Mouse (Mus musculus): Measurements from ENCODE around the gene Gm13276.
"Not testable (repeated sequence)": the region's sequence is repeated elsewhere in the genome, so short reads cannot be mapped to it uniquely, and the experiment has no call there.

Gene Gm13276

DNA sequence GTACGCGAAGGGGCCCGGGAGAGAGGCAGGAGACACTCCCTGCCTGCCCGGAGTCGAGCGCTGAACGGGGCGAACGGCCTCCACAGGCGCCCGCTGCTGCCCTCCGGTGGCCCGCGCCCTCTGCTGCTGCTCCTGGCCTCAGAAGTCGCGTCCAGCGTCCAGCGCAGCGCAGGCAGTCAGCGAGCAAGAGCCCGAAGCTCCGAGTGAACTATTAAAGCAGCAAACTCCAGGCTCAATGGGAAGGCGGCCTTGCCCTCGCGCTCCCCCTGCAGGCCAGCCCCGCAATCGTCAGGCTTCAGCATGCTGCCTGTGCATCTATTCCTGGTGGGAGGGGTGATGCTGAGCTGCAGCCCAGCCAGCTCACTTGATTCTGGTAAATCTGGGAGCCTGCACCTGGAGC lies at the start of gene Gm13276:
TSS of gene Gm13276 (plus strand) at position 301 of the 400 bp plus-strand sequence.
- DNase-seq: not testable (repeated sequence)

DNA sequence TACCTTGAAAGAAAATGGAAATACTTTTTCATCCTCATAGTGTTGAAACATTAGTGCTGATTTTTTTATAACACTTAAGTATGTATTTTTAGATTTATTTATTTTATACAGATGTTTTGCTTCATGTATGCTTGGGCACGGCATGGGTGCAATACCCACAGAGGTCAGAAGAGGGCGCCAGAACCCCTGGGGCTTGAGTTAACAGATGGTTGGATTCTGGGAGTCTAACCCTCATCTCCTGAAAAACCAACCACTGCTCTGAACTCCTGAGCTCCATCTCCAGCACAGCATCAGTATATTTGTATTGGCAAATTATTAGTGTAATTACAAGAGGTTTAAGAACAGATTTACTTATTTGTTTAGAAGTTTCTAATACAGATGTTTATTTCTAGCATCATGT lies 47.0 kb upstream of the Gm13276 start:
- peak; percentile 78 for DNase-seq

DNA sequence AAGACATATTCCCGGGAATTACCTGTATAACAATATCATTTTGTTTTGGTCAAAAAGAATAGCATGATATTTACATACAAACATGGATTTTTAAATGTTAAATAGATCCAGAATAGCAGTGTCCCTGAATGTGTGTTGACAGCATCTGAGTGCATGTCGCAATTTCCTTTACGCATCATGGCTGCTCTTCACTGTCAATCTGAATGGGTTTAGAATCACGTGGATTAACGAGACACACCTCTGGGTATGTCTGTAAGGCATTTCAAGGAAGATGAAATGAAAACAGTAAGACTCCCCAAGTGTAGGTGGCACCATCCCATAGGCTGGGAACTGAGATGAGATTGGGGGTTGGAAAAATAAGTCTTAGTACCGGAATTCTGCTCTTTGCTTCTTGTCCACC lies 46.5 kb upstream of the Gm13276 start:
- no peak for DNase-seq

- no peak for DNase-seq
These were observed 44.1 kb upstream of the Gm13276 start for GRCm38 (mm10) chr4:88741426-88741825.

GRCm38 (mm10) chr4:88742771-88743371 lies 42.6 kb upstream of the Gm13276 start:
- no peak for DNase-seq

GRCm38 (mm10) chr4:88744207-88744606 lies 41.3 kb upstream of the Gm13276 start:
- DNase-seq: no peak

- DNase-seq: no peak
These were observed 35.6 kb upstream of the Gm13276 start for GRCm38 (mm10) chr4:88749926-88750325.

DNA sequence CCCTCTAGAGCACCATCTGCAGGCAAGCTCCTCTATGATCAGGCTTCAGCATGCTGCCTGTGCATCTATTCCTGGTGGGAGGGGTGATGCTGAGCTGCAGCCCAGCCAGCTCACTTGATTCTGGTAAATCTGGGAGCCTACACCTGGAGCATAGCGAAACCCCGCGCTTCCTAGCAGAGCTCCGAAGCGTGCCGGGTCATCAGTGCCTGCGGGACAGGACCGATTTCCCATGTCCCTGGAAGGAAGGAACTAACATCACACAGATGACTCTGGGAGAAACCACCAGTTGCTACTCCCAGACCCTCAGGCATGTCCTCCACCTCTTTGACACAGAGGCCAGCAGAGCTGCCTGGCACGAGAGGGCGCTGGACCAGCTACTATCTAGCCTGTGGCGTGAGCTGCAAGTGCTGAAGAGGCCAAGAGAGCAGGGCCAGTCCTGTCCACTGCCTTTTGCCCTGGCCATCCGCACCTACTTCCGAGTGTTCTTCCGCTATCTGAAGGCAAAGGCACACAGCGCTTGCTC lies 30.6 kb upstream of the Gm13276 start, which contains the start of gene Gm13271:
TSS of gene Gm13271 (plus strand) at position 51 of the 523 bp plus-strand sequence.
- DNase-seq: not testable (repeated sequence)

DNA sequence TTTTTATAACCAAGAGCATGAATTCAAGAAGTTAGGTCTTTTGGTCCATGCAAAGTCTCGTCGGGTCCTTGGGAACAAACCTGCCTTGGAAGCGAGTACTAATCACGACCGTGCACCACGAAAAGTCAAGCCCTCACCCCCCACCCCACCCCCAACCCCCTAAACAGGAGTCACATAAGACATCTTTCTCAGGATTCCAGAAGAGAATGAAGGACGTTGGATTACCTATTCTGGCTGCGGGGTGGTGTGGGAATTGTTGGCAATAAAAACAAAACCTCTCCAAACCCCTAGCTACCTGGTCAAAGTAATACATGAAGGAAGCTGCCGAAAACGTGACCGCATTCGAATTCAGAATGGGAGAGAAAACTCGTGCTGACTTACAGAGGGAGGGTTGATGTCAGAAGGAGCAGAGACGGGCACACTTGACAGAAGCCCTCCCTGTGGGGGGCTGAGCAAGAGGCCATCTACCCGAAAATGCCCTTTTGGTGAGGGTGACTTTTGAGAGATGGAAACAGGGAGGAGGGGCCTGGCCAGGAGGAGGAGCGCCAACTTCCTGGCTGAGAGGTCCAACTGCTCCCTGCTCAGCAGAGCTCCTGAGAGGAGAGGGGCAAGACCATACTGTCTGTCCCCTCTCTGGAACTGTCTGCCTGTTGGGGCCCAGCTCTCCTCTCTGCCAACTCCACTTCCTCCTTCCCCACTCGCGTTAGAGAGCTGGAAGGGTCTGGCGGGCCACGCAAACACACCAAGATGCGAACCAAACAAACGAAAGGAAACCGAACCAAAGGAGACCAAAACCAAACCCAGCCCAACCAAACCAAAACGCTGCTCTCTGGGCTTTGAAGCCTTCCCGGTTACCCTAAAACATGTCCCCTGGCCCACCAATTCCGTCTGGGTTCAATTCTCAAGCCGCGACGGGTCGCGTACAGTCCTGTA lies 28.7 kb upstream of the Gm13276 start:
- not testable (repeated sequence) for DNase-seq

DNA sequence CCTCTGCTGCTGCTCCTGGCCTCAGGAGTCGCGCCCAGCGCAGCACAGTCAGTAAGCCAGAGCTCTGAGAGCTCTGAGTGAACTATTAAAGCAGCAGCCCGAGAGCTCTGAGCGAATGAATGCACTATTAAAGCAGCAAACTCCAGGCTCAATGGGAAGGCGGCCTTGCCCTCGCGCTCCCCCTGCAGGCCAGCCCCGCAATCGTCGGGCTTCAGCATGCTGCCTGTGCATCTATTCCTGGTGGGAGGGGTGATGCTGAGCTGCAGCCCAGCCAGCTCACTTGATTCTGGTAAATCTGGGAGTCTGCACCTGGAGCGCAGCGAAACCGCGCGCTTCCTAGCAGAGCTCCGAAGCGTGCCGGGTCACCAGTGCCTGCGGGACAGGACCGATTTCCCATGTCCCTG lies 27.9 kb upstream of the Gm13276 start:
- DNase-seq: peak; percentile 78

DNA sequence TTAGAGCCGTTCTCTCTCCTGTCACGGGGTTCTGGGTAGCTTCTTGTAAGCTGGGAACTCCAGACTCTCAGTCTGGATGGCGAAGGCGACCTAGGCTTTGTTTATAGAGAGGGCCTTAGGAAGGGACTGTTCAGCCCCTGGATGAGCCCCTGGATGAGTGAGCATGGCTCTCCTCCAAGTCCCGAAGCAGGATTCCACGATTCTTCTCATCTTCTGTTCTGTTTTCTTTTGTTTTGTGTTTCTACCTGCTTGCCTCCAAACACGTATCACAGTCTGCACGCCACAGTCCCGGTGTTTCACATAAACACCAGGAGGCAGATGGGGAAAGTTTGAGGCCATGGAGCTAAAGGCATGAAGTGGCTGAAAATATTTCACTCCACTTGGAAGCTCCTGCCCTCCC lies 26.8 kb upstream of the Gm13276 start:
- not testable (repeated sequence) for DNase-seq

DNA sequence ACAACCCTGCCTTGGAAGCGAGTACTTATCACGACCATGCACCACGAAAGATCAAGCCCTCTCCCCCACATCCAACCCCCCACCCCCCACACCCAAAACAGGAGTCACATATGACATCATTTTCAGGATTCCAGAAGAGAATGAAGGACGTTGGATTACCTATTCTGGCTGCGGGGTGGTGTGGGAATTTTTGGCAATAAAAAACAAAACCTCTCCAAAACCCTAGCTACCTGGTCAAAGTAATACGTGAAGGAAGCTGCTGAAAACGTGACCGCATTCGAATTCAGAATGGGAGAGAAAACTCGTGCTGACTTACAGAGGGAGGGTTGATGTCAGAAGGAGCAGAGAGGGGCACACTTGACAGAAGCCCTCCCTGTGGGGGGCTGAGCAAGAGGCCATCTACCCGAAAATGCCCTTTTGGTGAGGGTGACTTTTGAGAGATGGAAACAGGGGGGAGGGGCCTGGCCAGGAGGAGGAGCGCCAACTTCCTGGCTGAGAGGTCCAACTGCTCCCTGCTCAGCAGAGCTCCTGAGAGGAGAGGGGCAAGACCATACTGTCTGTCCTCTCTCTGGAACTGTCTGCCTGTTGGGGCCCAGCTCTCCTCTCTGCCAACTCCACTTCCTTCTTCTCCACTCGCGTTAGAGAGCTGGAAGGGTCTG lies 25.8 kb upstream of the Gm13276 start, which contains the start of gene Gm13283:
TSS of gene Gm13283 (plus strand) at position 510 of the 659 bp plus-strand sequence.
- not testable (repeated sequence) for DNase-seq

- DNase-seq: peak; percentile 80
These were observed 25.1 kb upstream of the Gm13276 start for GRCm38 (mm10) chr4:88760431-88760830.

GRCm38 (mm10) chr4:88761776-88762175 lies 23.7 kb upstream of the Gm13276 start:
- DNase-seq: not testable (repeated sequence)

GRCm38 (mm10) chr4:88762341-88762740 lies 23.2 kb upstream of the Gm13276 start:
- not testable (repeated sequence) for DNase-seq

DNA sequence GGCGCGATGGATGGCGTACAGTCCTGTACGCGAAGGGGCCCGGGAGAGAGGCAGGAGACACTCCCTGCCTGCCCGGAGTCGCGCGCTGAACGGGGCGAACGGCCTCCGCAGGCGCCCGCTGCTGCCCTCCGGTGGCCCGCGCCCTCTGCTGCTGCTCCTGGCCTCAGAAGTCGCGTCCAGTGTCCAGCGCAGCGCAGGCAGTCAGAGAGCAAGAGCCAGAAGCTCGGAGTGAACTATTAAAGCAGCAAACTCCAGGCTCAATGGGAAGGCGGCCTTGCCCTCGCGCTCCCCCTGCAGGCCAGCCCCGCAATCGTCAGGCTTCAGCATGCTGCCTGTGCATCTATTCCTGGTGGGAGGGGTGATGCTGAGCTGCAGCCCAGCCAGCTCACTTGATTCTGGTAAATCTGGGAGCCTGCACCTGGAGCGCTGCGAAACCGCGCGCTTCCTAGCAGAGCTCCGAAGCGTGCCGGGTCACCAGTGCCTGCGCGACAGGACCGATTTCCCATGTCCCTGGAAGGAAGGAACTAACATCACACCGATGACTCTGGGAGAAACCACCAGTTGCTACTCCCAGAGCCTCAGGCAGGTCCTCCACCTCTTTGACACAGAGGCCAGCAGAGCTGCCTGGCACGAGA lies 22.0 kb upstream of the Gm13276 start:
- DNase-seq: peak; percentile 69

- not testable (repeated sequence) for DNase-seq
These were observed 12.0 kb upstream of the Gm13276 start, which contains the start of gene Gm13290 for GRCm38 (mm10) chr4:88773534-88773933. Gene Gm13290 (plus strand): TSS chr4:88773834.

DNA sequence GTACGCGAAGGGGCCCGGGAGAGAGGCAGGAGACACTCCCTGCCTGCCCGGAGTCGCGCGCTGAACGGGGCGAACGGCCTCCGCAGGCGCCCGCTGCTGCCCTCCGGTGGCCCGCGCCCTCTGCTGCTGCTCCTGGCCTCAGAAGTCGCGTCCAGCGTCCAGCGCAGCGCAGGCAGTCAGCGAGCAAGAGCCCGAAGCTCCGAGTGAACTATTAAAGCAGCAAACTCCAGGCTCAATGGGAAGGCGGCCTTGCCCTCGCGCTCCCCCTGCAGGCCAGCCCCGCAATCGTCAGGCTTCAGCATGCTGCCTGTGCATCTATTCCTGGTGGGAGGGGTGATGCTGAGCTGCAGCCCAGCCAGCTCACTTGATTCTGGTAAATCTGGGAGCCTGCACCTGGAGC lies 8.9 kb upstream of the Gm13276 start, which contains the start of gene Gm13289:
TSS of gene Gm13289 (plus strand) at position 301 of the 400 bp plus-strand sequence.
- DNase-seq: not testable (repeated sequence)

- DNase-seq: not testable (repeated sequence)
These were observed 6.0 kb upstream of the Gm13276 start, which contains the start of gene Gm13272 for GRCm38 (mm10) chr4:88779550-88779949. Gene Gm13272 (plus strand): TSS chr4:88779850.

GRCm38 (mm10) chr4:88780320-88780719 lies 5.2 kb upstream of the Gm13276 start:
- DNase-seq: not testable (repeated sequence)

DNA sequence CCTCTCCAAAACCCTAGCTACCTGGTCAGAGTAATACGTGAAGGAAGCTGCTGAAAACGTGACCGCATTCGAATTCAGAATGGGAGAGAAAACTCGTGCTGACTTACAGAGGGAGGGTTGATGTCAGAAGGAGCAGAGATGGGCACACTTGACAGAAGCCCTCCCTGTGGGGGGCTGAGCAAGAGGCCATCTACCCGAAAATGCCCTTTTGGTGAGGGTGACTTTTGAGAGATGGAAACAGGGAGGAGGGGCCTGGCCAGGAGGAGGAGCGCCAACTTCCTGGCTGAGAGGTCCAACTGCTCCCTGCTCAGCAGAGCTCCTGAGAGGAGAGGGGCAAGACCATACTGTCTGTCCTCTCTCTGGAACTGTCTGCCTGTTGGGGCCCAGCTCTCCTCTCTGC lies 3.7 kb upstream of the Gm13276 start, which contains the start of gene Ifnz:
TSS of gene Ifnz (plus strand) at position 301 of the 400 bp plus-strand sequence.
- DNase-seq: not testable (repeated sequence)

- DNase-seq: not testable (repeated sequence)
These were observed 3.2 kb upstream of the Gm13276 start for GRCm38 (mm10) chr4:88782335-88782734.
